Mouse (Mus musculus) testis, postnatal 14 days (tissue): ENCODE results near the gene Ppp1ca.

Experiments
- DNase-seq: peaks from one replicate; pipeline ENCODE4 v3.0.0; 2021; ENCODE audit warnings: low spot score

Ppp1ca gene

DNA sequence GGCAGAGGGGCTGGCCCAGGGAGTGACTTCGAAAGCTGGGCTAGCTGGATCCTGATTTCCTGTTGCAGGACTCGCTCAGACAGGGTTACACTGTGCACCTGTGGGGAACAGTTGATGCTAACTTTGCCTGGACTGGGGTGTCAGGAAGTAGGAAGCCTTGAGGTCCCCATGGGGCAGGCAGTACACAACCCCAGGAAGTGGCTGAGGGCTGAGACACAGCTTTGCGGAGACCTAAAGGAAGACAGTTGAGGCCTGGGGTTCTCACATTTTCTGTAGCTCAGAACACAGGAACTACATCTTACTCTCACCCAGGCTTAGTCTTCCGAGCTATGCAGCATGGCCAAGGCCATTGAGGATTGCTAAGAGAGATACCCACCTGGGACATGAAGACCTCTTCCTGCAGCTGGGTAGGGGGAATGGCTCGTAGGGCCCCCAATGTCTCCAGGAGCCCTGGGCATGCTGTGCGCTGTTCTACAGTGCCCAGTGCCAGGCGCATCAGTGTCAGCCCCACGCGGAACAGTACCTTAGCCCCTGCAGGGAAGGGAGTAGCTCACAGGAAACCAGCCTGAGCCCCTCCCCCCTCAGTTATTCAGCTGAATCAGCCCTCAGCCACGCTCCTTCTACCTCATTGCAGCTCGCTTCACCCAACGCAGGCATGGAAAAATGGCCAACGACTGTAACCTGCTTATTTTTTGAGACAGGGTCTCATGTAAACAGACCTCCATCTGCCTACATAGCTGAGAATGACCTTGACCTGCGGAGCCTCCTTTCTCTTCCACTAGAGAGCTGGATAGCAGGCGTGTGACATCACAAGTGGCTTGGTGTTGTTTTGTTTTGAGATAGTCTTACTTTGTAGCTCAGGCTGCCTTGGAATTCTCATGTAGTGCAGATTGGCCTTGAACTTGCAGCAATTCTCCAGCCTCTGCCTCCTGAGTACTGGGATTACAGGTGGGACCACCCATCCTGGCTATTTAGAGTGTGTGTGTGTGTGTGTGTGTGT, 6.6 kb upstream of the Ppp1ca start:
- no peak for DNase-seq

DNA sequence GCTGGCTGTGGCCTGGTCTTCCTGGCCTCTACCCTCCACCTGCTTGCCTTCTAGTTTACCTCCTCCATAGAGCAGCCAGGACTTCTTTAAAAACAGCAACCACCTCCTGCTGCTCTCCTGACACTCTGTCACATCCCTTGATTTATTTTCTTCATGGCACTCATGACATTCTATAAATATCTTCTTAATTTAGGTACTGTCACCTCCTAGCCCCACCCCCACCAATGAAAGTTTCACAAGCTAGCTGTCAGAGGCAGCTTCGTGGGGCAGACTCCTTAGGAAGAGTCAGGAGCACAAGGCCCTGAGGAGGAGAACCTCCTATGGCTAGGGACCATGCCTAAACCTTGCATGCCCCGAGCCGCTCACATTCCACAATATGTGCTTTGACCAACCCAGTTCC, 4.6 kb upstream of the Ppp1ca start:
- no peak for DNase-seq

DNA sequence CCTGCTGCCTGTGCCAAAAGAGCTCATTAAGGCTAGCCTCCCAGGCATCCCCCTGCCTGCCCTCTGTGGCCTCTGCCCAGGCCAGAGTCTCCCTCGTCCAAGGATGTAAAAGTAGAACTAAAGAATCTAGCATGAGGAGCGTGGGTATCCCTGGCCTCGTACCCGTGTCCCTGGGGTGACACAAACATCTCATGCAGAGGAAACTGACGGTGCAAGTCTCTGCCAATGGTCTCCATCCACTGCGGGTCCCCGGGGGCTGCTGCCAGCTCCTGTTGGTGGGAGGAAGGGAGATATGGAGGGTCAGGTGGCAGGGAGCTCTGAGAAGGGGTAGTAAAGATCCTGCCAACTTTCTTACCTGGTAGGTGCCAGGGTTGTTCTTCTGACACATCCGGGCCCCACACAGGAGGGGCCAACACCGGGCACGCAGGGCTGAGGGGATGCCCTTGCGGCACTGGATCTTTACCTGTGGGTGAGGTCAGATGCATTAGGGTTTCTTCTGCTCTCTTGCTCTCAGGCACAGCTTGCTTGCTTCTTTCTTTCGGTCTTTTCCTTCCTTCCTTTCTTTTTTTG, 2.7 kb upstream of the Ppp1ca start:
- no peak for DNase-seq

DNA sequence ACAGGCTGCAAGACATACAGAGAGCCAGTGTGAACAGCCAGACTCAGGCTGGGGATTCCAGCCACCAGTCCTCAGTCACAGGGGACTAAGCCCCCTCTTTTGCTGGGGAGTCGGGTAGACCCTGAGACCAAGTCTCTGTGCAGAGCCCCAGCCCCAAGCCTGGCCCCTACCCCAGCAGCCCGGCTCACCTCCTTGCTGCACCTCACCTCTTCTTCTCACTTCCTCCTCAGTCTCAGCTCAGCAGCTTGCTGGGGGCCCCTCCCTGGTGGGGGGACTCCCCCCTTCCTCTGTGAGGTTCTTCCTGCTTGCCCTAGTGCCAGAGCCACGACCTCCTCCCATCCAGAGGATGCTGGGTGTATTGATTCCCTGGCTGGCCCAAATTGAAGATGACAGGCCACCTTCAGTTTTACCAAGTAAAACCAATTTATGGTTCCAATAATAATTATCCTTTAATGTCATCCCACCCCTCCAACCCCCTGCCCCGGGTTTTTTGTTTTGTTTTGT, 982 bp upstream of the Ppp1ca start, which contains the start of gene Tbc1d10c:
TSS of gene Tbc1d10c (minus strand) at position 454 of the 504 bp plus-strand sequence.
- no peak for DNase-seq

DNA sequence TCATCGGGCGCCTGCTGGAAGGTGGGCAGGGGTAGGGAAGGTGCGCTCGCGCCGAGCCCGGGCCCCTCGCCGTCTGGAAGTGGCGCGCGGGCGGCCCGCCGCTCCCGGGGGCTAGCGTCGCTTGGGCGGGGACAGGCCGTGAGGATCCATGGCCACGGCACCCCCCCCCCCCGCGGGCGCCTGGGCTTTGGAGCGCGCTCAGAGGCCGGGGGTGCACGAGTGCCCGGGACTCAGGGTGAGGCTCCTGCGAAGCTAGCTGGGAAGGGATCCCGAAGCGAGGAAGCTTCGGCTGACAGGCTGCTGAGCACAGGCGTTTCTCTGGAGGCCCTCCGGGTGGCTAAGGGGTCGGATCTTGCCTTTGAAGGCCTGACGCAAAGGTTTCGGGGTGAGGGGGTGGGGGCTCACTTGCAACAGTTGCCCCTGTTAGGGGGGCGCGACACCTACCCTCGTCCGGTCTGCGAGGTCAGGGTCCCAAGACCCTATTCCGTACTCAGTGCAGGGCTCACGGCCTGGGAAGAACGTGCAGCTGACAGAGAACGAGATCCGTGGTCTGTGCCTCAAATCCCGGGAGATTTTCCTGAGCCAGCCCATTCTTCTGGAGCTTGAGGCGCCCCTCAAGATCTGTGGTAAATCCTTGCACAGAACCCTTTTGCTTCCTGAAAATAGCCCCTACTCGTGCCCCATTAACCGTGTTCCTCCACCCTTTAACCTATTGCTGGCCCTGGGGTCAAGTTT, 553 bp downstream of the Ppp1ca start:
- no peak for DNase-seq

DNA sequence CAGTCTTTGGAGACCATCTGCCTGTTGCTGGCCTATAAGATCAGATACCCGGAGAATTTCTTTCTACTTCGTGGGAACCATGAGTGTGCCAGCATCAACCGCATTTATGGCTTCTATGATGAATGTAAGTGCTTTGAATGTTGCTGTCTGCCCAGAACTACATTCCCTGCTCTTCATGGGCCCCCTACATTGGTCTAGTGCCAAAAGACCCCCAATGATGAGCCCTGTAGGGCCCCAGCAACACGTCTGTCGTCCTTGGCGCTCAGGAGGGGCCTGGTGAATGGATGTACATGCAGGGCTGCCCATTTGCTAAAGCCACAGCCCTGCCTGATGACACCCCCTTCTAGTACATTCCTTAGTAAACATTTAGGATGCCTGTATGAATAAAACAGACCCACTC, 1.3 kb downstream of the Ppp1ca start:
- no peak for DNase-seq

DNA sequence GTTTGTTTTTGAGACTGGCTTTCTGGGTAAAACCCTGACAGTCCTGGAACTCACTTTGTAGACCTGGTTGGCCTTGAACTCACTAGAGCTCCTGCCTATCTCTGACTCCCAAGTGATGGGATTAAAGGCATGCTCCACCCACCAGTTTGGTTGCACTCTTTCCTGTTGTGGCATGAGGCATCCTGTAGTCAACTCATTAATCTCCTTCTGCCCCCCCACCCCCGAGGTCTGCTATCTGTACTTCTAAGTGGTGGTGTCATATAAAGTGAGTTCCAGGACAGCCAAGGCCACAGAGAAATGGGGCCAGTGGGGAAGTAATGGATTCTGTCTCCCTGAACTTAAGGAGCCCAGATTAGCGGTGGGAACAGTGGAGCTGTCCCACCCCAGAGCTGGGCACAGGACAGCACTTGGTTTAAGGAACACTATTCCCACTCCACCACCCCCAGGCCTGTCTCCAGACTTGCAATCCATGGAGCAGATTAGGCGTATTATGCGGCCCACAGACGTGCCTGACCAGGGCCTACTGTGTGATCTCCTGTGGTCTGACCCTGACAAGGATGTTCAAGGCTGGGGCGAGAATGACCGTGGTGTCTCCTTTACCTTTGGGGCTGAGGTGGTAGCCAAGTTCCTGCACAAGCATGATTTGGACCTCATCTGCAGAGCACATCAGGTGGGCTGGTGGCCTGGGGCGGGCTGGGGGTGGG, 2.3 kb downstream of the Ppp1ca start:
- DNase-seq = no peak

DNA sequence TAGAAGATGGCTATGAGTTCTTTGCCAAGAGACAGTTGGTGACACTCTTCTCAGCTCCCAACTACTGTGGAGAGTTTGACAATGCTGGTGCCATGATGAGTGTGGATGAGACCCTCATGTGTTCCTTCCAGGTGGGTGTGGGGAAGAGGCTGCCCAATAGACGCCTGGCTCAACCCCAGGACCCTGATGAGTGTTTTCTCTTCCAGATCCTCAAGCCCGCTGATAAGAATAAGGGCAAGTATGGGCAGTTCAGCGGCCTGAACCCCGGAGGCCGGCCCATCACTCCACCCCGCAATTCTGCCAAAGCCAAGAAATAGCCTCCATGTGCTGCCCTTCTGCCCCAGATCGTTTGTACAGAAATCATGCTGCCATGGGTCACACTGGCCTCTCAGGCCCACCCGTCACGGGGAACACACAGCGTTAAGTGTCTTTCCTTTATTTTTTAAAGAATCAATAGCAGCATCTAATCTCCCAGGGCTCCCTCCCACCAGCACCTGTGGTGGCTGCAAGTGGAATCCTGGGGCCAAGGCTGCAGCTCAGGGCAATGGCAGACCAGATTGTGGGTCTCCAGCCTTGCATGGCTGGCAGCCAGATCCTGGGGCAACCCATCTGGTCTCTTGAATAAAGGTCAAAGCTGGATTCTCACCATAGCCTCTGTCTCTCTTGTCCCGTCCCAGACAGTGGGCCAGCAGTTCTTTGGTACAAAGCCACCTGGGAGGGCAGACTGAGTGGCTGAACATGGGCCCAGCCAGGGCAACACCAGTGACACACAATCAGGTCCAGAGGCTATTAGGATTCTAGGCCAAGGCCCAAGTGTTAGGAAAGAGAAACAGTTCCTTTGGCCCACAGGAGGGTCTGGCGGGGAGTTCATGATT, 3.1 kb downstream of the Ppp1ca start:
- DNase-seq = no peak

DNA sequence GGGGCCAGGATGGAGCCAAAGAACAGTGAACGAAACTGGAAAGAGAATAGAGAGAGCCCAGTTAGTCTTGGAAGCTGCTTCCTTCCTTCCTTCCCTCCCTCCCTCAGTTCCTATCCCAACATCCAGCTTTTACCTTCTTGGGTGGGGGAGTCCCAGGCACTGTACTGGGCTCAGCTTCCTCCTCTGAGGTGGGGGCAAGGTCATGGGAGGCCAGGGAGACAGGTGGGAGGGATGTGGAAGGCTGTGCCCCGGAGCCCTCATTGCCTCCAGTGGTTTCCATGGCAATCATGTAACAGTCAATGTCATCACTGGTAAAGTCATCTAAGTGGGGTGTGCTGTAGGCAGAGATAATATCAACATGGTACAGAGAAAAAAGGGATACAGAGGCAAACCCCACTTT, 4.2 kb downstream of the Ppp1ca start:
- no peak for DNase-seq

DNA sequence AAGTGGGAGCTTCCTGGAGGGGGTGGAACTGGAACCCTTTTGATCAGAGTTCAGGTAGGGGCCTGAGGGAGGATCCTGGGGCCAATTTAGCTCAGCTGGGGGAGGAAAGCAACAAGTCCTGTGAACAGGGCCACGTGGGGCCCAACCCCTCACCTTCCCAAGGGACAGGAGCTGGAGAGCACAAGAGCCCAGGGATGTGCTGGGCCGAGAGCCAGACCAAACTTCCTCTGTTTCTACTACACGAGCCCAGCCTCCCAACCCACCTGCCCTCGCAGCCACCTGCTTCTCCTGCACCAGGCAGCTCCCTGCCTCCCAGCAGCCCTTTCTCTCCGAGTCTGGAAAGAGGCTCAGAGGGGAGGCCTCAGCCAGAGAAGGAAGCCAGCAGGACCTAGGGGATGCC, 4.7 kb downstream of the Ppp1ca start:
- no peak for DNase-seq

DNA sequence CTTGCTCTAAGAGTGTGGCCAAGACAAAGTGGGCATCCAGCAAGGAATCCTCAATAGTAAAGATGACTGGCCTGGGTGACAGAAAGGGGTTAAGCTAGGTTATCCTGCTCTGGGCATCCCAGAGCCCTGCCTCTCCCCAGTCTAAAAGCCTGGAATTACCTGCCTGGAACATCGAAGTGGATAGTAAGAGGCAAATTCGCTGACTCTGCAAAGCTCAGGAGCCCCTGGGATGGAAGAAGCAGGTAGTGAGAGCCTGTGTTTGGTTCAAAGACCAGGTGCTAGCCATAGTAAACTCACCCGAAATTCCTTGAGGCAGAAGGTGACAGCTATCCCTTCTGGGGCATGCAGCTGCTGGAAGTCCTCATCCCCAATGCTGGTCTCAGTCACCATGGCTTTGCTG, 5.3 kb downstream of the Ppp1ca start:
- DNase-seq = no peak

DNA sequence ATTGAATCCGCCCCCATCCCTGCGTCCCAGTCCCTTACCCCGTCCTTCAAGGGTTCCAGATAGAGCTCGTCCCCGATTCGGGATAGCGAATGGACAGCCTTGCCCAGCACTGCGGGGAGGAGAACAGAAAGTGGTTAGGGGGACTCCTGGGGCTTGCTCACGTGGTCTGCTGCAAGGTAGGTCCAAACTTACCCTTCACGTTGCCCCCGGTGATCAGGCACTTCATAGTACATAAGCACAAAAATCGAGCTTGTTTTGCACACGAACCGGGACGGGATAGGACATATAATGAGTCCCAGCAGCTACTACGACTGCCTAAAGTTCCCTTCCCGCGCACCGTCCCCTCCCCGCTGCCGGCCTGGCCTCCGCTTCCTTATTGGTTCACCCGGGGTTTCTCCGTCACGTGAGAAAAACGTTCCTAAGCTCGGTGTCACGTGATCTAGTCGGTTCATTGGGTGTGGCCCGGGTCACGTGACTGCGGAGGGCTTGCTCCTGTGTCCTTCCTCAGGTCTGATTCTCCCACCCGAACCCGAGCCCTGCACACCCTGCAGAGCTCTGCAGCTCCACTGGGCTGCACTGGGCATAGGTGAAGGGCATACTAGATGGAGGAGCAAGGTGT, 9.5 kb downstream of the Ppp1ca start, which contains the start of gene Rad9a:
TSS of gene Rad9a (minus strand) at position 372 of the 619 bp plus-strand sequence.
- DNase-seq = peak; percentile 93

DNA sequence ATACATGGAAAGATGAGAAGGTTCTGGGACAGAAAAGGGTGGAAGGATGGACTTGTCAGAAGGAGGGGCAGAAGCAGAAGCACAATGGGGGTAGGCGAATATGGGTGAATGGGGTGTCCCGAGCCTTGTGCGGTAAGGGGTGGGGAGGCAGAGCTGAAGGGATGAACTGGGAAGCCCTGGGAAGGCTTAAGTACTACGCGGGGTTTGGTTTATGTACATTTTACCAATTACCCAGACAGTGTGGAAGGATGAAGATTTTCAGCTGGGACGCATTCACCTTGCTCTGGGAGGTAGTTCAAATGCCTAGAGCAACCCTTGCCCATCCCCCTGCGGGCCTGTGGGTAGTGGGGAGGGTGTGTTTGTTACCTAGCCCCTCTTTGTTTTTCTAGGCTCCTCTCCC, 10.3 kb downstream of the Ppp1ca start:
- DNase-seq = no peak

DNA sequence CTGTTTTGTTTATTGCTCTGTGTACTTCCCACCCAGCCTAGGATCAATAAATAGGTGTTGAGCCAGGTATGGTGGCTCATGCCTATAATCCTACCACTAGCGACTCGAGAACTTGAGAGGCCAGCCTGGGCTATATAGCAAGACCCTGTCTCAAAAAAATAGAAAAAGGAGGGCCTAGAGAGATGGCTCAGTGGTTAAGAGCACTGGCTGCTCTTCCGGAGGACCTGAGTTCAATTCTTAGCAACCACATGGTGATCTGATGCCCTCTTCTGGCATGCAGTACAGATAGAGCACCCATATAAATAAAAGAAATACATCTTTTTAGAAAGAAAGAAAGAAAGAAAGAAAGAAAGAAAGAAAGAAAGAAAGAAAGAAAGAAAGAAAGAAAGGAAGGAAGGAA, 11.3 kb downstream of the Ppp1ca start:
- no peak for DNase-seq

DNA sequence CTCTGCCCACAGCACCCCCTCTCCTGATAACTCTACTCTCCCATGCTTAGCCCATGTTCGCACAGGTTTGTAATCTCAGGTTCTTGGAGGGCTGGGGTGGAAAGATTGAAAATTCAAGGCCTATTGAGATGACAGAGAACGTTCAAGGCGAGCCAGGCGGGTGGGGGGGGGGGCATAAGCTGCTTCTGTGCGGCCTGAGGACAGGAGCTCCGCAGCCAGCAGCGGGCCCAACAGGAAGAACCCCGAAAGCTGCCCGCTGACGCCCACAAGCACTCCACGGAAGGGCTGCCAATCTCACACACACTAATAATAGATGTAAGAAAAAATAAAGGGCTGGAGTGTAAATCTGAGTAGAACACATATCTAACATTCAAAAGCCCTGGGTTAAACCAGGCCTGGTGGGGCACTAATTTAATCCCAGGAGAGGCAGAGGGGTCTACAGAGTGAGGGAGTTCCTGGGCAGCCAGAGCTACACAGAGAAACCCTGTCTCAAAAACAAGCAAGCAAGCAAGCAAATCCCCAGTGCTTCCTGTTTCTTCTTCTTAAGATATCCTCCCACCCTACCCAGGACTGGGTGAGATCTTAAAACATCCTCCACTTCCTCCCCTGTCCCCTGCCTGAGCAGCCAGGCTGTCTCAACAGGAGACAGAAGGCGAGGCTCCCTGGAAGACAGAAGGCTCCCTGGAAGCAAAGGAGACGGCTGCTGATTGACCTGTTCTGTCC, 11.9 kb downstream of the Ppp1ca start:
- DNase-seq = no peak

DNA sequence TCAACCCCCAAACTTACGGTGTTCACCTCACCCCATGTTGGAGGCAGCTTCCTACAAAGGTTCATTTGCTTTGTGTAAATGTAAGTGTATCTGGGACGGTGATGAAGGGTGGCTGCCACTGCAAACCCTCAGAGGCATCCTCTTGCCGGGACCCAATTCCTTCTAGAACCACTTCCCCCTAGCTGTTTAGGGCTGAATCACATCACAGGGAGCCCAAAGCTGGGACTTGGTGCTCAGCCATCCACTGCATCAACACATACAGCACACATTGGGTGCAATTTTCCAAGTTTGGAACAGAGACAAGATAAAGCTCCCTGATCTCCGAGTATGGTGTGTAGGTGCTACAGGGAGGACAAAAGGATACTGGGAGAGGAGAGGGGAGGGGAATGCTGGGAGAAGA, 13.0 kb downstream of the Ppp1ca start:
- DNase-seq = no peak

DNA sequence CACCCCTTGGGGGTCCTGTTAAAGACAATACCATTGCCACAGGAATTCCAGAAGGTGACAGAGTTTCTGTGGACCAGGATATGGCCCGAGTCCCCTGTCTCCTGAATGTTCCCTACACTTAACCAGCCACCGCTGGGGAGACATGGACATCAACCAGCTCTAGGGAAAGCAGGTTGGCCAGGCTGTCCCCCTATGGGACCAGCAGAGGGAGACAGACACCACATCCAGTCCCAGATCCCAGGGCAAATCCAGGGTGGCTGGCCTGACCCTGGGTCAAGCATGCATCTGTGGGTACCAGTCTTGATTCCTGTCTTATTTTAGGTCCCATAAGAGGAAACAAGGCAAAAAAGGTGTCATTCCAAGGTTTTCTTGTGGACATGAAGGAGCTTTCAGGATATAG, 15.1 kb downstream of the Ppp1ca start:
- DNase-seq = no peak

DNA sequence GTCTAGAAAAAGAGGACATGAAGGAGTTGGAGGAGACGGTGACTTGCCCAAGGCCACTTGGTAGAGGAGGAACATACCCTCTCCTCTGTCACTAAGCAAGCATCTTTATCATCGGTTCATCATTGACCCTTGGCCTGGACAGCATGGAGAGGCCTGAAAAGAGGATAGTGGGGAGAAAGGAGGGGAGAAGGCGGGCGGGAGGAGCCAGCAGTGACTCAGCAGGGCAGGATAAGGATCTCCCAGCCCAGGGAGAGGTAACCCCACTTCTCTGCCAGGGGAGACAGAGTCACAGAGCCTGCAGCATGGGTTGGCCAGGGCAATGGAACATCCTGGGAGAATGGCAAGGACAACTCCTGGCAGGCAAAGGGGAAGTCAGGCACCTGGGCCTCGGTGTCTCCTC, 16.7 kb downstream of the Ppp1ca start:
- DNase-seq = no peak

DNA sequence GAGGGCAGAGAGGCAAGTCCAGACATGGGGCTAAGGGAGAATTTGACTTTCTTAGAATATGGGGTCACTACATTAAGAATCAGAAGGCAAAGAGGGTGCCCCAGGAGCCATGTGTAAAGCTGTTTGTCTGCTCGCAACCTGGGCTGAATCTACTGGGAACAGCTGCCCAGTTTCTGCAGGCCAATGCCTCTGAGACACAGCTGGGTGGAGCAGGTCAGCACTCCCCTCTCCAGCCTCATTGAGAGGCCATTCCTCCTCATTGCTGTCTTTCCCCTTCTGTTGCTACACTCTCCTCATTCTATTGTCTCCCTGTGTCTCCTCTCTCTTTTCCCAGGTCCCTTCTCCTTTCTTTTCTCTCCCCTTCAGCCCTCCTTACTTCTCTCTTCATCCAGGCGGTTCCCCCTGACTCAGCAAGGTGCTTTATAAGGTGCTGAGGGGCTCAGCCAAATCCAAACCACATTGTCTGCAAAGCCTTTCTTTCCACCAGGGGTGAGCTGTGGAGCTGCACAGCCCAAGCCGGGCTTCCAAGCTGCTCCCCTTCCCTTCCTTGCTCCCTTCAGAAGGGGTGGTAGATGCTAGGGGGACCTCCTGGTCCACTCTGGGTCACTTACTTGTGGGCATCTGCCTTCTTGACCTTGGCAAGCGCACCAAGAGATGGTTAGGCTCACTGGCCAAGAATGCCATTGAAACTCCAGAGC, 20.2 kb downstream of the Ppp1ca start:
- no peak for DNase-seq
